Mouse (Mus musculus) stomach, embryonic 14.5 days (tissue): ENCODE data around the gene Plcxd1. TPM values are rescaled to one million over a fixed set of nuclear protein-coding genes. Genes with fewer than 3 reads are reported as not detected.

ENCODE experiments used
- ATAC-seq: fragments of 200-750 bp; cut with Nextera tagmentation; 2 replicates; pipeline ENCODE4 v1.8.0; 2017; ENCODE audit warnings: low read depth, moderate TSS enrichment; ENCODE audit not compliant: insufficient number of reproducible peaks, insufficient read depth, low FRiP score
- H3K27ac ChIP-seq: fragments of 300-500 bp; sonication (generic); 2 replicates; pipeline ENCODE4 v1.5.1; 2014; ENCODE audit warnings: mild to moderate bottlenecking, low read length, moderate library complexity, mixed read lengths
- H3K27me3 ChIP-seq: fragments of 300-500 bp; sonication (generic); 2 replicates; pipeline ENCODE4 v1.6.1; 2014; ENCODE audit warnings: low read length, control low read depth, mixed read lengths; ENCODE audit not compliant: control insufficient read depth, insufficient read depth
- H3K36me3 ChIP-seq: fragments of 300-500 bp; sonication (generic); 2 replicates; pipeline ENCODE4 v1.6.1; 2014; ENCODE audit warnings: mild to moderate bottlenecking, control low read depth, low read length, moderate library complexity, mixed read lengths; ENCODE audit not compliant: control insufficient read depth, insufficient read depth
- H3K4me1 ChIP-seq: fragments of 300-500 bp; sonication (generic); 2 replicates; pipeline ENCODE4 v1.6.1; 2014; ENCODE audit warnings: low read length, control low read depth, mixed read lengths; ENCODE audit not compliant: control insufficient read depth, insufficient read depth
- H3K4me2 ChIP-seq: fragments of 300-500 bp; sonication (generic); replicated peaks from 2 replicates; pipeline ENCODE4 v1.6.1; 2014; ENCODE audit warnings: low read depth, low read length, control low read depth
- H3K4me3 ChIP-seq: fragments of 300-500 bp; sonication (generic); 2 replicates; pipeline ENCODE4 v1.5.1; 2014; ENCODE audit warnings: low read depth, low read length, control low read depth
- H3K9ac ChIP-seq: fragments of 300-500 bp; sonication (generic); replicated peaks from 2 replicates; pipeline ENCODE4 v1.6.1; 2014; ENCODE audit warnings: low read depth, mild to moderate bottlenecking, control low read depth, low read length, moderate library complexity, mixed read lengths
- H3K9me3 ChIP-seq: fragments of 300-500 bp; sonication (generic); 2 replicates; pipeline ENCODE4 v1.6.1; 2016; ENCODE audit warnings: low read depth, low read length, control low read depth; ENCODE audit not compliant: control insufficient read depth
- WGBS: fragments of 180-500 bp; shearing (Covaris S2); extraction: QIAGEN DNeasy Blood & Tissue Kit; methylation state at CpG from one replicate; pipeline ENCODE4 v1.1.7; 2014; 5-methylcytosine and 5-hydroxymethylcytosine counted together
- polyA plus RNA-seq: library from polyadenylated mRNA; unstranded; fragments of >200 nt; fragmentation: Nextera tagmentation; extraction: Ambion mirVana; gene quantifications from 2 replicates; pipeline ENCODE4 v1.2.1, GENCODE M21; 2014

Plcxd1 gene
- polyA plus RNA-seq, 1 experiment from 2014 or later, result 0.97 TPM

DNA sequence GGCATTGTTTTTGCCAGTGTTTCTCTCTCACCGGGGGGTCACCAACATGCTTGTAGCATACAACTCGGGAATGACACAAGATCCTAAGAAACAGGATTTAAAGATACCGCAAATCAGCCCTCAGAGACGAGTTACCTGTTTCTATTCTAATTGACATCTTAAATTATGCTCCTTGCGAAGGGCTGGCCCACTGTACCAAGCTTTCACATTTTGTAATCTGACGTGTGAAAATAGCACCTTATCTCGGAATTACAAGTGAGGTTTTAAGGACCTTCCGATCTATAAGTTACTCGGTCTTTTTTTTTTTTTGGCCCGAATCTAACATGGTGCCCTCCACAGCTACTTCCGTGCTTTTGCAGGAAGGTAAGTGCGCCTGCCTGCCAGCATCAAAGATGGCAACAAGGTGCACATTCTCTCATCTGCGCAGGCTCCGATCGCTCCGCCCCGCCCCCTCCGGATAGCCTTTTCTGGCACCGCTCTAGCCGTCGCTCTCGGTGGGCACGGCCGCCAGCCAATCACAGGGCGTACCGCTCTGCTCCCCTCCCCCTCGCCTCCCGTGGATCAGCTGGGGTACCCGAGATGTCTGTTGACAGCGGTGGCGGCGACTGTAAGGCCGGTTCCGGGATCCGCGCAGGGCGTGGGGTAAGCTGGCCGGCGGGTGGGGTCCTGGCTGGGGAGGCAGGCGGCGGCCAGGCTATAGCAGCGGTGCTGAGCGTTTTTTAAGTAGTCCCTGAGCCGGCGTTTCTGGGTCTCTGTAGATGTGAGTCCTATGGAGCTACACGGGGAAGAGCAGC, 35.7 kb downstream of the Plcxd1 start, which contains the start of gene Chfr:
Chfr (plus strand) TSS at position 550 of the 794 bp plus-strand sequence.
- H3K27ac ChIP-seq, result peak within 1 kb of the TSS; percentile 39; the same call in 1 of the 2 replicates
- peak within 1 kb of the TSS; percentile 79 for H3K4me3 ChIP-seq
- H3K9ac ChIP-seq, result peak within 1 kb of the TSS; percentile 61
- ATAC-seq, result peak; percentile 100
- peaks cover 6% of the 10 kb centered on the region; the same call in 1 of the 2 replicates for H3K9me3 ChIP-seq
- no peaks in the 10 kb centered on the region for H3K36me3 ChIP-seq
- H3K27me3 ChIP-seq, result no peaks in the 10 kb centered on the region
- 3% methylated on average over 46 of the region's 46 CpGs for WGBS
- peak within 1 kb of the TSS; percentile 65 for H3K4me2 ChIP-seq
- H3K4me1 ChIP-seq, result no peaks in the 10 kb centered on the region

DNA sequence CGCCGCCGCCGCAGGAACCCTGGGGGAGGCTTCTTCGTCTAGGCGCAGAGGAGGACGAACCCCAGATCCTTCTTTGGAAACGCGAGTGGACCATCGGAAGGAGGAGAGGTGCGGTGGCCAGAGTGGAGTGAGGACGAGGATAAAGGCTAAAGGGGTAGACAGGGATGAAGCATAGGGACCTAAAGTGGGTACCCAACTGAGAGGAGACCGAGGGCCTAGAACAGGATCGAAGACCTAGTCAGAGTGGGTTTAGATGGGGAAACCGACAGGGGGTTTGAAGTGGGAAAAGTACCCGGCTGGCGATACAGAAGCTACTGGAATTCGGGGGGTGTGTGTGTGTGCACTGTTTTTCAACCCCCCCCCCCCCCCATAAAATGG, 36.3 kb downstream of the Plcxd1 start:
- no peaks in the 10 kb centered on the region for H3K4me1 ChIP-seq
- WGBS, result 6% methylated on average over 18 of the region's 18 CpGs
- peaks cover 6% of the 10 kb centered on the region; the same call in 1 of the 2 replicates for H3K9me3 ChIP-seq
- H3K36me3 ChIP-seq, result no peaks in the 10 kb centered on the region; the same call in 1 of the 2 replicates
- H3K4me2 ChIP-seq, result peak overlapping the region; percentile 65
- peak; percentile 46; the same call in 1 of the 2 replicates for ATAC-seq
- peak overlapping the region; percentile 61 for H3K9ac ChIP-seq
- peak overlapping the region; percentile 79 for H3K4me3 ChIP-seq
- no peaks in the 10 kb centered on the region for H3K27me3 ChIP-seq
- peak overlapping the region; percentile 39; the same call in 1 of the 2 replicates for H3K27ac ChIP-seq

DNA sequence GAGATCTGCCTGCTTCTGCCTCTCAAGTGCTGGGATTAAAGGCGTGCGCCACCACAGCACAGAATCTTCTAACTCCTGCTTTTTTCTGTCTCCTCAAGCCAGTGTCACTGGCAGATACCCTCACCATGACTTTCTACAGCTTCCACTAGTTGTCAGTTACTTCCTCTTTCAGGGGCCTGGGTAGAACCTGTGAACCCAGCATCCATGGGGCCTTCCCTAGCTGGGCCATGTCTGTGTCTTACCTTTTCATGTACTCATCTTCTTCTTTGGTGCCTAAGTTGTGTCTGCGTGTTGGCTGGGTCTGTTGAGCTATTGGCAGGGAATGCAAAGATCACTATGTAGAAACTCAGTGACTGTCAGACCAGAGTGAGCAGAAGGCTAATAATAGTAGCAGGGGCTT, 38.0 kb downstream of the Plcxd1 start:
- Histone ChIP-seq H3K9me3 (peaks cover 6% of the 10 kb centered on the region; the same call in 1 of the 2 replicates), H3K27me3 (no peaks in the 10 kb centered on the region), H3K36me3 (peaks cover 5% of the 10 kb centered on the region; the same call in 1 of the 2 replicates), H3K4me3 (no peak overlapping the region), H3K4me2 (no peak overlapping the region), H3K27ac (no peak overlapping the region), H3K4me1 (no peaks in the 10 kb centered on the region), H3K9ac (no peak overlapping the region)
- WGBS, result 95% methylated on average over 3 of the region's 3 CpGs
- ATAC-seq, result no peak

- Histone ChIP-seq H3K4me1 (no peaks in the 10 kb centered on the region), H3K9me3 (no peaks in the 10 kb centered on the region), H3K36me3 (peaks cover 11% of the 10 kb centered on the region), H3K27me3 (no peaks in the 10 kb centered on the region), H3K4me3 (no peak overlapping the region), H3K9ac (no peak overlapping the region), H3K27ac (no peak overlapping the region), H3K4me2 (no peak overlapping the region)
- no peak for ATAC-seq
- 94% methylated on average over 3 of the region's 3 CpGs for WGBS
These were observed 39.6 kb downstream of the Plcxd1 start for GRCm38 (mm10) chr5:110139325-110139724.

GRCm38 (mm10) chr5:110140424-110140823, 40.7 kb downstream of the Plcxd1 start:
- Histone ChIP-seq H3K4me3 (no peak overlapping the region), H3K27me3 (no peaks in the 10 kb centered on the region), H3K36me3 (peaks cover 17% of the 10 kb centered on the region), H3K9ac (no peak overlapping the region), H3K4me1 (no peaks in the 10 kb centered on the region), H3K4me2 (no peak overlapping the region), H3K27ac (no peak overlapping the region), H3K9me3 (no peaks in the 10 kb centered on the region)
- 90% methylated on average over 7 of the region's 7 CpGs for WGBS
- ATAC-seq, result no peak

- 91% methylated on average over 2 of the region's 2 CpGs for WGBS
- Histone ChIP-seq H3K27ac (no peak overlapping the region), H3K4me2 (no peak overlapping the region), H3K4me1 (no peaks in the 10 kb centered on the region), H3K9me3 (no peaks in the 10 kb centered on the region), H3K36me3 (peaks cover 26% of the 10 kb centered on the region), H3K27me3 (no peaks in the 10 kb centered on the region), H3K4me3 (no peak overlapping the region), H3K9ac (no peak overlapping the region)
- ATAC-seq, result no peak
These were observed 42.5 kb downstream of the Plcxd1 start for GRCm38 (mm10) chr5:110142309-110142708.

DNA sequence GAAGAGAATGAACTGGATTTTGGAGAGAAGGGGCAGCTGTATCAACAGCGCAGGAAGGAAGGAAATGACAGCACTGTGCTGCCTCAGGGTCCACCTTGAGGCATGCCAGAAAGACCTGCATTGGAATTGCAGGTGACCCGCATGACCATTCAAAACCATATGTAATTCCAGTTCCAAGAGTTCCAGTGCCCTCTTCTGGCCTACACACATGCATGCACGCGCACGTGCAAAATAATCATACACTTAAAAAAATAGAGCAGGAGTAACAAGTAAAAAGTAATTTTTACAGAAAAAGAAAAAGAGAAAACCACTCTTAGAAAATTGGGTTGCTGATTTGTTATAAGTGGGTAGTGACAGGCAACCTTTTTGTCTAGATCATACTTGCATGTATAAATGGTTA, 43.2 kb downstream of the Plcxd1 start:
- Histone ChIP-seq H3K4me3 (no peak overlapping the region), H3K9ac (no peak overlapping the region), H3K4me1 (no peaks in the 10 kb centered on the region), H3K4me2 (no peak overlapping the region), H3K36me3 (peaks cover 26% of the 10 kb centered on the region), H3K27ac (no peak overlapping the region), H3K27me3 (no peaks in the 10 kb centered on the region), H3K9me3 (no peaks in the 10 kb centered on the region)
- WGBS, result 88% methylated on average over 5 of the region's 5 CpGs
- ATAC-seq, result no peak
